Mouse (Mus musculus) heart, adult 10 weeks (tissue): Measurements from ENCODE around the gene Kbtbd3. TPM values are rescaled to one million over a fixed set of nuclear protein-coding genes. Genes with fewer than 3 reads are reported as not detected.

Source experiments
- polyA plus RNA-seq: library from polyadenylated mRNA; stranded (reverse); fragments of 350-450 nt; fragmentation: Illumina TruSeq; extraction: RNeasy Lipid Tissue Mini Kit (QIAGEN cat#74804); gene quantifications from one replicate; pipeline ENCODE4 v1.2.3, GENCODE M21; 2014; ENCODE audit warnings: low read depth, low replicate concordance

Gene Kbtbd3
- polyA plus RNA-seq = 10.8 TPM

DNA sequence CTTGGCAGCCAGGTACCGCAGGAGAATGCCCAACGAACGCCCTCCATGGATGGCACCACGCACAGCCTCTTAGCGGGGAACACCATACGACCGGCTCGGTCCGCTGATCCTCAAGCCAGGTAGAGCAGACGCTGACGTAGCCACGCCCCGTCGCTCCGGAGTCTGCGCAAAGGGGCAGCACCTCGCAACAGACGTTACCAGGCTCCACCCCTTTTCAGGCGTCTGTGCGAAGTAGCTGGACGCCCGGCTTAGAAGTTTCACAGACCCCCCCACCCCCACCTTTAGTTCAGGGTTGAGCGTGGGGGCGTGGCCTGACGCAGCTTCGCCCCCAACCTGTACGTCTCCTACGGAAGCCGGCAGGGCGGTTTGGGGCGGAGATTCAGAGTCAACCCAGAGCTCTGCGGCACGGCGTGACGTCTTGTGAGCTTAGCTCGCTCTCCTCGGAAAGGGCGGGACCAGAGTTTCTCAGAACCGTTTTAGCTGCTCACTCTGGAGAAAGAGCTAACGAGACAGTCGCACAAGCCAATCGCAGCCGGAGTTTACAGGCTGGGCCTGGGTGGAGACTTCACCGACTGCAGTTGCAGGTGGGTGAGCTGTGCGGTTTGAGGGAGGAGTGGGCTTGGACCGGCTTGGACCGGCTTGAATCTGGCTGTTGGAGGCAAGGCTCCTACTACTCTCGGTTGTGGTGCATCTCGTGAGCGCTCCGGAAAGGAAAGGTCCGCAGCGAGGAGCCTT is at the start of gene Kbtbd3, which contains the start of gene Aasdhppt:
Kbtbd3 (plus strand) TSS at position 483 of the 735 bp plus-strand sequence.
Aasdhppt (minus strand) TSS at position 121 of the 735 bp plus-strand sequence.

DNA sequence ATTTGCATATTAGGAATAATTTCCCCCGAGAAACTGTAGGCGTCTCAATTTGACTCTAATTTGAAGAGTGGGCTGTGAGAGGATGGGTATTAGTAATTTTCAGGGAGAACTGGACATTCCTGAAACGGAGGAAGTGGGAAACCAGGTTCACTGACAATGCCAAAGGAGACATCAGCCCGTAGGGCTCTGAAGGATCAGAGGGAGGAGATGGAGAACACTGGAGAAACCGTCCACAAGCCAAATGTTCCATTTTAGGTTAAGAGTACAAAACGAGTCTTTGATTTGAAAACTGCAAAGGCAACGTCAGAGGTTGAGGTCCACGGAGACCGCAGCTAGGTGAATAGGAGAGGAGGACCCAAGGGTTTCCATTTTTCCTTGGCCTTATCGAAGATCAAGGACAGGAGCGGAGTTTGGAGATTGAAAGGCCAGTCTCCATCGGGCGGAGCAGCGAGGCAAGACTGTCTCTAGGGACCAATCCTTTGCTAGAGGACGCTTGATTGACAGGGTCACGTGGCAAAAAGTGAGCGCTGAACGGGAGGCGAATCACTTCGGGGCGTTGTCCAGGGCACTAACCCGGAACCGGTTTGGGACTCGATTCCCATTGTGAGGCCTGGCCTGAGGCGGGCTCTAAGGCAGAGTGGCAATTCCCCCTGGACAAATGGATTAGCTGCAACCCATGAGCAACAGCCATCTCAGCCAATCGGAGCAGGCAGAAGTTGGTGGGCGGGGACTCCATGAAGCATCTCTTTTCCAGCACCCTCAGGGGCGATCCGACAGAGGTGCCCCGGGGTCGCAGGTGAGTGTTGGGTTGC is 66.4 kb downstream of the Kbtbd3 start, which contains the start of gene Msantd4:
Msantd4 (plus strand) TSS at position 735 of the 812 bp plus-strand sequence.

Other genes with a start within 250 kb of the Kbtbd3 start
- 22.1 TPM for gene Aasdhppt, start 362 bp upstream of the Kbtbd3 start, polyA plus RNA-seq
- gene Msantd4, start 66.7 kb downstream of the Kbtbd3 start, polyA plus RNA-seq = 41.7 TPM